Mouse (Mus musculus) T-helper 17 cell (primary cell): ENCODE measurements at regions not wholly inside any gene's neighbourhood (a gene's known extent, or its start where the extent isn't known, plus 50 kb on each side); places are given as distances from the start of the nearest gene placed in this dataset.

Experiments used
- in situ Hi-C, 2 experiments: fragments of 300-600 bp; cut with MboI, MseI; formaldehyde crosslinking; loops; 1 replicate in 1 of 2; 2 replicates in 1 of 2; pipeline ENCODE4 v1.15.1; 2025; ENCODE audit warnings: high pct_unique_total_duplicates in 2 of 2

DNA sequence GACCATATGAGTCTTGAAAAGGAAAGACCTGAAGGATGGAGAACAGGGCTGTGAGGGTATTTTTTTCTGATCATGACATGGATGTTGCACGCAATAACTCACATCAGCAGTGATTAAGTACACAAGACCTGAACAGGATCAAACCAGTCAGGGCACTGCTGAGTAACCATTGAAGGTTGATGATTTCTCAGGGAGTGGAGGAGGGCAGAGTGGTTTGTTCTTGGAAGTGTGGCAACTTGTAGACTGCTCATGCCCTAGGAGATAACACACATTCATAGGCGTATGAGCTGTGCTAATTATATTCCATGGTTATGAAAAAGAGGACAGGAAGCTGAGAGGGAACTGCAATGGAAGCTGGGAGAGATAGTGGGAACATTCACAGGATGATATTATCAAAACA lies 88.8 kb upstream of the Gpc5 start:
- in situ Hi-C loops: no loop called here

GRCm38 (mm10) chr14:115004733-115005405 lies 87.1 kb upstream of the Gpc5 start:
- in situ Hi-C loops: no loop called here

GRCm38 (mm10) chr14:115010877-115011276 lies 81.1 kb upstream of the Gpc5 start:
- in situ Hi-C loops: loop anchor here in 1 of 2 experiments (10.0 kb wide), 1 partner anchor 364 kb away; no protein-coding TSS in a partner anchor

GRCm38 (mm10) chr14:115015299-115015698 lies 76.7 kb upstream of the Gpc5 start:
- in situ Hi-C loops: loop anchor here in 1 of 2 experiments (10.0 kb wide), 1 partner anchor 360 kb away; no protein-coding TSS in a partner anchor

GRCm38 (mm10) chr14:115017410-115018153 lies 74.4 kb upstream of the Gpc5 start:
- in situ Hi-C loops: loop anchor here in 1 of 2 experiments (10.0 kb wide), 1 partner anchor 357 kb away; no protein-coding TSS in a partner anchor

DNA sequence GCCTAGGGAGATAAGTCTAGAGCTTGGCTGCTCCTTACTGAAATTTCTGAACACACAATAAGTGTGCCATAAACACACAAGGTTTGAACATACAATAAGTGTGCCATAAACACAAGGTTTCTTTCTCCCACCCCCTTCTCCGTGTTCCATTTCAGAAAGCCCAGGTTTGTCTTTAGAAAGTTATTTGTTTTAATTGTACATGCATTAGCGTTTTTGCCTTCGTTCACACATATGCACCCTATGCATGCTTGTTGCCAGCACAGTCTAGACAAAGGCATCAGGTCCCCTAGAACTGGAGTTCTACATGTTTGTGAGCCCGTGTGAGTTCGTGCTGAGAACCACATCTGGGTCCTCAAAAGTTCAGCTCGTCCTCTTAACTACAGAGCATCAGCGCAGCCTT lies 64.0 kb upstream of the Gpc5 start:
- in situ Hi-C loops: no loop called here

DNA sequence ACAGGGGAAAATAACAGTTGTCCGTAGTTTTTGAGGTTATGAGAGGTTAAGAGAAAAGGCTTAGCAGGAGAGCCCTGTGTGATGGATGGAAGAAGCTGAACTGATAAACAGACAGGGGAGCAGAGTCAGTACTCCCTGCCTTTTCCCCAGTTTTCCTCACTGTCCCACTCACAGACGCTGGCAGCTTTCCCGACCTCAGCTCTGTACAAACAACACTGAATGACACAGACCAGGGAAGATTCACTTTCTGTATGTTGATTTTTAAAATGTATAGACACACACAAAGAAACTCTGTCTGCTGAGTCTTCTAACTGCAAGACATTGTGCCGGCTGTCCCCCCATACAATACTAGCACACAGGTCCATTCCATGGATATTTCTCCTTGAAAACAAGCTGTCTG lies 60.3 kb upstream of the Gpc5 start:
- in situ Hi-C loops: no loop called here

DNA sequence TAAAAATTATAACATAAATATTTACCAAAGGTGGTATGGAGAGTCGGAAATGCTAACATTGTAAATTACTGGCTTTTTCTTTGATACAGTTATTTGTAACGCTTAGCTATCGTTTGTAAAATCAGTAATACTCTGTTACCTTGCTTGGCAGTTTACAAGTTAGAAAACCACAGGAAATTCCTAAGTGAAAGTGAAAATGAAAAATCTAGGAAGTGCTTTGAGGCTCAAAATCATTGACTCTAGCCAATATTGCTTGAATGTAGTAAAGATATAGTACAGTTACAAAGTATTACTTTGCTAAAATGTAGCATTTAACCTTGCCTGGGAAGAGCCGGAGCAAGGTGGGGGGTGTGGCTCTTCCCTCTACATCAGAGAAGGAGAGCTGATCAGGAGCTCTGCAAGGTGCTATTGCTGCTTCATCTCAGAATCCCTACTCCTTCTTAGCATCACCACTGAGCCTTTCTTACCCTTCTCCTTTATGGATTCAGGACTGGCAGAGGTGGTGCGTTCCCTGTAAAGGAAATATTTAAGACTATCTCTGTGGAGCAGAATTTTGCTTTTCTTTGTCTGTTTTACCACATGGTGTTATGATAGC lies 58.5 kb upstream of the Gpc5 start:
- in situ Hi-C loops: no loop called here

DNA sequence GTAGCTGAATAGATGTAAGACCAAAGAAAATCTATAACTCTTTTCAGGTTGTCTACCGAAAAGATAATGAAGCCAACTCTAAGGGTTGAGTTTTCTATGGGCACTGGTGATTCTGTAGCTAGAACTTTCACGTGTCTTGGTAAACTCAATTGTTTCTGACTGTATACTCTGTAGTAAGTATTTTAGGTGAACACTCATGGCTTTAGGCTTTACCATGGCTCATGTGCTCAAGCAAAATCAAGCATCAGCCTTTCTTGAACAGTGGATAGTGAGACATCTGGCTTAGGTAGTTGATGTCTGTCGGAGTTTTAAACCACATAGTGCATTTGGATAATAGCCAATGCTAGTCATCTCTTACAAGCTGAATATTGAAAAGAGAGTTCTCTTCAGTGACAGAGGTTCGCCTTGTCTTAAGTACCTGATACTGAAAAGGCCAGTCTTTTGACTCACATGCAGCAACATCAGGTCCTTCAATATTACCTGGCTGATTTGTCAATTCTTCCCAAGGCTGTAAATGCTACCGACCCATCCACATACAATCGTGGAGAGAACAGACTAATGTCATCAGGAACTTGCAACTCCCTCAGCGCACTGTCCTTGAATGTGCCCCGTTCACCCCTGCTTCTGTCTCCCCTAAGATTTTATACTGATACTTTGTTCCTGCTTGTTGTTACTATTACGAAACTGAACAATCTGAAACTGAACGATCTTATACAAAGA lies 57.1 kb upstream of the Gpc5 start:
- in situ Hi-C loops: no loop called here

DNA sequence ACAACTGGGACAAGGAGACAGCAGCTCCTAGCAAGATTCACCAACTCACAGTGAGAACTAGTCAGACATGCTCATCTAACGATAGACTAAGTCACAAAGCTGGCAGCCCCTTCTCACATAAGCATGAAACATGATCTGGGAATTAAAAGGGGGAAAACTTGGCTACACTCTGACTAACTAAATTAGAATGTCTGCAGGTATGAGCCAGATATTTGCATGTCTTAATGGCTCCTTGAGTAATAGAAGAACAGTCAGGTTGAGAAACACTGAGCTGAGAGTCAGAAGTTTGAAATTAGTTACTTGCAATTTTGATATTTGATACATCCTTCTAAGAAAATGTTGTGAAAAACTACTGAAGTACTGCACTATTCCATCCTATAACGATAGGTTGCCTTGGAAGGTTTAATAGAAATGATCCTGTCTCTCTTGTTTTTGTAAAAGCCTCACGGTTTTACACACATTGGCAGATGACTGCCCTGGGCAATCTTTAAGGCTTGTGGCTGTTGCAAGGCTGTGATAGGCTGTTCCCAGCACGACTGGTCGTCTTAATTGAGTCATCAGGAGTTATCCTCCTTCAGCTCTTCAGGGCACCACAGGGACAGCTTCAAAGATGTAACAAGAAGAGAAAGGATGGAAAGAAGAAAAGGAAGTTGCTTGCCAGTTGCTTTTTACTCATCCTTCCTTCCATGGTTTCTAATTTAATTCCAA lies 54.8 kb upstream of the Gpc5 start:
- in situ Hi-C loops: no loop called here

- in situ Hi-C loops: no loop called here
Measured at GRCm38 (mm10) chr14:115038788-115039187, 53.2 kb upstream of the Gpc5 start.

- in situ Hi-C loops: no loop called here
Measured at GRCm38 (mm10) chr14:115039524-115039923, 52.5 kb upstream of the Gpc5 start.

DNA sequence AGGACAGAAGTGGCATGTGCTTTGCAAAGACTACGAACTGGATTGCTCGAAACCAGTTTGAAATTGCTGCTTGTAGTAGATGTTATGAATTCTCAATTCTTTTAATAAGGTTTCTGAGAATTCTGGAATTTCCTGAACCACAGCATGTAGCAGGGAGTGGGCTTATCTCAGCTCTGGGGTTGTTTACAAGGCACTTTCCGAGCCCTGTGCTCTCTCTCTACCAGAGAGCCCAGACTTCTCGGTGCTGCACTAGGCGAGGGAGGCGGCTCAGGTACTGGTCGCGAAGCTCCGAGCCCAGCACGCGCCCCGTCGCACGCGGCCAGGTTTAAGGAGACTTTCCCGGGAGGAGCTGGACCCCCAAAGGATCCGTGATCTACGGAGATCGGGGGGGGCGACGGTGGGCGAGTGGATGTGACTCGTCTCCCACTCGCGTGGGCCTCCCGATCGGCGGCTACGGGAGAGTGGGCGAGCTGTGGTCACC lies 51.9 kb upstream of the Gpc5 start:
- in situ Hi-C loops: no loop called here

- in situ Hi-C loops: no loop called here
Measured at GRCm38 (mm10) chr14:115040578-115041206, 51.3 kb upstream of the Gpc5 start.

GRCm38 (mm10) chr14:115041336-115042054 lies 50.5 kb upstream of the Gpc5 start:
- in situ Hi-C loops: no loop called here

GRCm38 (mm10) chr14:115042055-115042564 lies 49.9 kb upstream of the Gpc5 start:
- in situ Hi-C loops: no loop called here
